Mouse (Mus musculus) heart, embryonic 14.5 days (tissue): Measurements from ENCODE around the gene Myo1a. TPM values are rescaled to one million over a fixed set of nuclear protein-coding genes. Genes with fewer than 3 reads are reported as not detected.

Experiments used
- ATAC-seq: fragments of 200-750 bp; cut with Nextera tagmentation; 2 replicates; pipeline ENCODE4 v1.8.0; 2017; ENCODE audit warnings: low read depth, moderate TSS enrichment; ENCODE audit not compliant: insufficient number of reproducible peaks, insufficient read depth, low FRiP score
- H3K27ac ChIP-seq, 2 experiments: fragments of 200-500 bp in 1 of 2; fragments of 300-500 bp in 1 of 2; sonication (generic) in 1 of 2; replicated peaks in 1 of 2; 2 replicates each; pipeline ENCODE4 v1.5.1; 2012 to 2014; ENCODE audit warnings: low read depth in 2 of 2, low read length in 2 of 2, control low read depth in 1 of 2, mild to moderate bottlenecking in 1 of 2, mixed read lengths in 1 of 2; ENCODE audit not compliant: control insufficient read depth in 1 of 2, insufficient read depth in 1 of 2
- H3K27me3 ChIP-seq: fragments of 300-500 bp; sonication (generic); 2 replicates; pipeline ENCODE4 v1.6.1; 2014; ENCODE audit warnings: mild to moderate bottlenecking, low read length, control low read depth; ENCODE audit not compliant: control insufficient read depth, insufficient read depth
- H3K36me3 ChIP-seq: fragments of 300-500 bp; sonication (generic); 2 replicates; pipeline ENCODE4 v1.6.1; 2014; ENCODE audit warnings: mild to moderate bottlenecking, control low read depth, low read length, mixed read lengths; ENCODE audit not compliant: control insufficient read depth, insufficient read depth
- H3K4me1 ChIP-seq, 2 experiments: fragments of 200-500 bp in 1 of 2; fragments of 300-500 bp in 1 of 2; sonication (generic) in 1 of 2; 2 replicates each; pipeline ENCODE4 v1.6.1; 2012 to 2014; ENCODE audit warnings: low read length in 2 of 2, control low read depth in 1 of 2, mixed read lengths in 1 of 2; ENCODE audit not compliant: control insufficient read depth in 2 of 2, insufficient read depth in 2 of 2
- H3K4me2 ChIP-seq: fragments of 300-500 bp; sonication (generic); 2 replicates; pipeline ENCODE4 v1.6.1; 2014; ENCODE audit warnings: mild to moderate bottlenecking, low read length
- H3K4me3 ChIP-seq, 2 experiments: fragments of 200-500 bp in 1 of 2; fragments of 300-500 bp in 1 of 2; sonication (generic) in 1 of 2; 2 replicates each; pipeline ENCODE4 v1.5.1; 2012 to 2014; ENCODE audit warnings: low read length in 2 of 2, mild to moderate bottlenecking in 2 of 2, control low read depth in 1 of 2, low read depth in 1 of 2, moderate library complexity in 1 of 2; ENCODE audit not compliant: control insufficient read depth in 1 of 2, insufficient read depth in 1 of 2
- H3K9ac ChIP-seq: fragments of 300-500 bp; sonication (generic); 2 replicates; pipeline ENCODE4 v1.6.1; 2014; ENCODE audit warnings: mild to moderate bottlenecking, low read length
- H3K9me3 ChIP-seq: fragments of 300-500 bp; sonication (generic); 2 replicates; pipeline ENCODE4 v1.6.1; 2016; ENCODE audit warnings: low read length, control low read depth; ENCODE audit not compliant: control insufficient read depth
- whole genome bisulfite sequencing: fragments of 180-500 bp; shearing (Covaris S2); extraction: QIAGEN DNeasy Blood & Tissue Kit; methylation state at CpG from one replicate; pipeline ENCODE4 v1.1.7; 2014; 5-methylcytosine and 5-hydroxymethylcytosine counted together
- polyA plus RNA-seq: library from polyadenylated mRNA; unstranded; fragments of >200 nt; fragmentation: Nextera tagmentation; extraction: Ambion mirVana; gene quantifications from 2 replicates; pipeline ENCODE4 v1.2.1, GENCODE M21; 2014

The Myo1a gene
- polyA plus RNA-seq, 1 experiment from 2014 or later = 0.12 TPM

GRCm38 (mm10) chr10:127663590-127663989 lies 41.4 kb upstream of the Myo1a start:
- Histone ChIP-seq H3K36me3 (peaks cover 54% of the 10 kb centered on the region), H3K4me2 (peak overlapping the region; percentile 77; the same call in 1 of the 2 replicates), H3K9ac (peak overlapping the region; percentile 12; the same call in 1 of the 2 replicates), H3K27ac (no peak overlapping the region), H3K9me3 (no peaks in the 10 kb centered on the region), H3K27me3 (no peaks in the 10 kb centered on the region), H3K4me1 (peaks cover 27 to 55% of the 10 kb centered on the region in 2 experiments), H3K4me3 (no peak overlapping the region)
- no peak for ATAC-seq
- WGBS = 36% methylated on average over 5 of the region's 5 CpGs

GRCm38 (mm10) chr10:127664166-127664565 lies 40.8 kb upstream of the Myo1a start:
- peak overlapping the region; percentile 26; the same call in 1 of the 2 replicates for H3K9ac ChIP-seq
- peak overlapping the region; percentile 77 for H3K4me2 ChIP-seq
- 54% methylated on average over 16 of the region's 16 CpGs for WGBS
- H3K9me3 ChIP-seq = no peaks in the 10 kb centered on the region
- H3K4me1 ChIP-seq = peaks cover 32 to 61% of the 10 kb centered on the region in 2 experiments
- ATAC-seq = no peak
- no peaks in the 10 kb centered on the region for H3K27me3 ChIP-seq
- no peak overlapping the region for H3K27ac ChIP-seq
- H3K4me3 ChIP-seq = peak overlapping the region in 1 of 2 experiments; percentile 81; a peak in 1 of 4 replicates
- H3K36me3 ChIP-seq = peaks cover 49% of the 10 kb centered on the region

GRCm38 (mm10) chr10:127664891-127665290 lies 40.1 kb upstream of the Myo1a start:
- WGBS = 59% methylated on average over 13 of the region's 13 CpGs
- Histone ChIP-seq H3K4me1 (peaks cover 38 to 65% of the 10 kb centered on the region in 2 experiments), H3K27ac (no peak overlapping the region)

GRCm38 (mm10) chr10:127665366-127666181 lies 39.4 kb upstream of the Myo1a start:
- peak overlapping the region; percentile 83 to 96 for H3K27ac ChIP-seq
- no peaks in the 10 kb centered on the region for H3K27me3 ChIP-seq
- H3K9ac ChIP-seq = peak overlapping the region; percentile 87
- H3K4me3 ChIP-seq = peak overlapping the region; percentile 79 to 81
- 12% methylated on average over 14 of the region's 14 CpGs for WGBS
- no peaks in the 10 kb centered on the region for H3K9me3 ChIP-seq
- ATAC-seq = no peak
- H3K4me2 ChIP-seq = peak overlapping the region; percentile 77
- peaks cover 35% of the 10 kb centered on the region for H3K36me3 ChIP-seq
- peaks cover 38 to 64% of the 10 kb centered on the region in 2 experiments for H3K4me1 ChIP-seq

More at GRCm38 (mm10) chr10:127664891-127665290, 40.1 kb upstream of the Myo1a start:
- ATAC-seq = no peak
- no peaks in the 10 kb centered on the region for H3K27me3 ChIP-seq
- H3K9ac ChIP-seq = peak overlapping the region; percentile 87
- peaks cover 41% of the 10 kb centered on the region for H3K36me3 ChIP-seq
- H3K4me2 ChIP-seq = peak overlapping the region; percentile 77
- H3K9me3 ChIP-seq = no peaks in the 10 kb centered on the region
- peak overlapping the region; percentile 0 to 81; a peak in 2 of 4 replicates for H3K4me3 ChIP-seq

GRCm38 (mm10) chr10:127666501-127667268 lies 38.3 kb upstream of the Myo1a start, which contains the start of gene Nemp1:
Nemp1 (plus strand) TSS chr10:127666901.
- Histone ChIP-seq H3K4me2 (peak within 1 kb of the TSS; percentile 77), H3K4me3 (peak within 1 kb of the TSS; percentile 79 to 81), H3K27me3 (no peaks in the 10 kb centered on the region), H3K9me3 (no peaks in the 10 kb centered on the region), H3K27ac (peak within 1 kb of the TSS; percentile 91 to 96), H3K36me3 (peaks cover 24% of the 10 kb centered on the region), H3K9ac (peak within 1 kb of the TSS; percentile 87), H3K4me1 (peaks cover 32 to 53% of the 10 kb centered on the region in 2 experiments)
- peak; percentile 67 for ATAC-seq
- WGBS = under 1% methylated on average over 63 of the region's 73 CpGs

GRCm38 (mm10) chr10:127667269-127668092 lies 37.5 kb upstream of the Myo1a start:
- H3K4me1 ChIP-seq = peaks cover 27 to 46% of the 10 kb centered on the region in 2 experiments

More at GRCm38 (mm10) chr10:127667269-127668092, 37.5 kb upstream of the Myo1a start:
- WGBS = under 1% methylated on average over 35 of the region's 35 CpGs
- H3K9ac ChIP-seq = peak overlapping the region; percentile 87
- H3K36me3 ChIP-seq = peaks cover 24% of the 10 kb centered on the region
- H3K4me2 ChIP-seq = peak overlapping the region; percentile 77
- no peaks in the 10 kb centered on the region for H3K9me3 ChIP-seq
- peak; percentile 66 for ATAC-seq
- no peaks in the 10 kb centered on the region for H3K27me3 ChIP-seq
- H3K27ac ChIP-seq = peak overlapping the region; percentile 91 to 96
- peak overlapping the region; percentile 79 to 81 for H3K4me3 ChIP-seq
